Mouse (Mus musculus) embryonic facial prominence, embryonic 14.5 days (tissue): ENCODE measurements at regions not wholly inside any gene's neighbourhood (a gene's known extent, or its start where the extent isn't known, plus 50 kb on each side); places are given as distances from the start of the nearest gene placed in this dataset.

ENCODE experiments used
- ATAC-seq: fragments of 200-750 bp; cut with Nextera tagmentation; 2 replicates; pipeline ENCODE4 v1.8.0; 2017; ENCODE audit warnings: low read depth, moderate number of reproducible peaks, moderate TSS enrichment
- DNase-seq: peaks from one replicate; pipeline ENCODE4 v3.0.0-alpha.2; 2015; ENCODE audit warnings: low spot score
- H3K27ac ChIP-seq: fragments of 300-500 bp; sonication (generic); replicated peaks from 2 replicates; pipeline ENCODE4 v1.5.1; 2014; ENCODE audit warnings: low read depth, mild to moderate bottlenecking, low read length, moderate library complexity
- H3K27me3 ChIP-seq: fragments of 300-500 bp; sonication (generic); replicated peaks from 2 replicates; pipeline ENCODE4 v1.6.1; 2014; ENCODE audit warnings: low read length; ENCODE audit not compliant: control insufficient read depth, insufficient read depth
- H3K36me3 ChIP-seq: fragments of 300-500 bp; sonication (generic); 2 replicates; pipeline ENCODE4 v1.6.1; 2014; ENCODE audit warnings: low read length, mixed read lengths; ENCODE audit not compliant: control insufficient read depth, insufficient read depth
- H3K4me1 ChIP-seq: fragments of 300-500 bp; sonication (generic); 2 replicates; pipeline ENCODE4 v1.6.1; 2014; ENCODE audit warnings: antibody characterized with exemption, low read length; ENCODE audit not compliant: control insufficient read depth, insufficient read depth
- H3K4me2 ChIP-seq: fragments of 300-500 bp; sonication (generic); 2 replicates; pipeline ENCODE4 v1.6.1; 2014; ENCODE audit warnings: low read depth, mild to moderate bottlenecking, low read length, moderate library complexity, mixed read lengths
- H3K4me3 ChIP-seq: fragments of 300-500 bp; sonication (generic); 2 replicates; pipeline ENCODE4 v1.5.1; 2014; ENCODE audit warnings: low read depth, mild to moderate bottlenecking, low read length
- H3K9ac ChIP-seq: fragments of 300-500 bp; sonication (generic); 2 replicates; pipeline ENCODE4 v1.6.1; 2014; ENCODE audit warnings: low read depth, mild to moderate bottlenecking, low read length, moderate library complexity, mixed read lengths
- H3K9me3 ChIP-seq: fragments of 300-500 bp; sonication (generic); 2 replicates; pipeline ENCODE4 v1.6.1; 2016; ENCODE audit warnings: low read length; ENCODE audit not compliant: control insufficient read depth
- WGBS: fragments of 180-500 bp; shearing (Covaris S2); extraction: QIAGEN DNeasy Blood & Tissue Kit; methylation state at CpG from one replicate; pipeline ENCODE4 v1.1.7; 2014; 5-methylcytosine and 5-hydroxymethylcytosine counted together

DNA sequence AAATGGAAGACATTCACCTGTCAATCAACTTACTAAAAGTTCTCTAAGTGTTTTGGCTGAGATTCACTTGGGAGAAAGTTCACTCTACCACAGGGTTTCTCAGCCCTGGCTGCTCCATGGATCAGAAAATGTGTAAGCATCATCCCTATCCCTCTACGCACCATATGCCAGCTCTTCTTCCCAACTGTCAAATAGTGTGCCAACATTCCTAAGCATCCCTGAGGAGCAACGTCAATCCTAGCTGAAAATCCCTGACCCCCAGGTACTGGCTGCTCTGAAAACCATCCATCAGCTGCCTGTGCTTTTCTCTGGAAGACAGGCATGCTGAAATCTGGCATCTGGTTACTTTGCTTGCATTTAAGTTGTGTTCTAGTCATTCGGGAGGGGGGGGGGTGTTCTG is 436.5 kb upstream of the Gcfc2 start:
- H3K9me3 ChIP-seq, result no peaks in the 10 kb centered on the region
- no peak overlapping the region for H3K4me2 ChIP-seq
- no peak overlapping the region for H3K27ac ChIP-seq
- 52% methylated on average over 3 of the region's 3 CpGs for WGBS
- H3K9ac ChIP-seq, result no peak overlapping the region
- ATAC-seq (no peak), DNase-seq (peak; percentile 24)
- H3K27me3 ChIP-seq, result no peaks in the 10 kb centered on the region
- no peak overlapping the region for H3K4me3 ChIP-seq
- no peaks in the 10 kb centered on the region for H3K4me1 ChIP-seq
- H3K36me3 ChIP-seq, result no peaks in the 10 kb centered on the region

DNA sequence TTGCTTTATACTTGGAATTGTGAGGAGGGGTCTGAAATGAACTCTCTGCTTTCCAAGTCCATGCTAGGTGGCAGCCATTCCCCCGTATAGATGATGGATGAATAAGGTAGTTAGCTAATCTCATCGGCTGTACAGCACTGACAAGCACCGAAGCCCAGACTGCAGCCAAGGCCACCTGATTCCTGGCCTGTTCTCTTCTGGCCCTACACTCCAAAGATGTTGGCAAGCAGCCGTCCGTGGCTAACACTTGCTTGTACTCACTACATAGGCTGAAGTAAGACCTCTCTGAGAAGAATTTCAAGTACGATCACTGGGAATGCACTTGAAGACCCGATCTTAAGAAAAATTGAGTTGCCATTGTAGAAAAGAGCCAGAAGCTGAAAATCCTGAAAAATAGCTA is 427.2 kb upstream of the Gcfc2 start:
- DNase-seq (no peak), ATAC-seq (no peak)
- H3K4me3 ChIP-seq, result no peak overlapping the region
- no peak overlapping the region for H3K9ac ChIP-seq
- no peaks in the 10 kb centered on the region for H3K9me3 ChIP-seq
- H3K27ac ChIP-seq, result no peak overlapping the region
- WGBS, result 83% methylated on average over 7 of the region's 7 CpGs
- H3K4me2 ChIP-seq, result no peak overlapping the region
- H3K27me3 ChIP-seq, result no peaks in the 10 kb centered on the region
- H3K4me1 ChIP-seq, result no peaks in the 10 kb centered on the region
- H3K36me3 ChIP-seq, result no peaks in the 10 kb centered on the region

DNA sequence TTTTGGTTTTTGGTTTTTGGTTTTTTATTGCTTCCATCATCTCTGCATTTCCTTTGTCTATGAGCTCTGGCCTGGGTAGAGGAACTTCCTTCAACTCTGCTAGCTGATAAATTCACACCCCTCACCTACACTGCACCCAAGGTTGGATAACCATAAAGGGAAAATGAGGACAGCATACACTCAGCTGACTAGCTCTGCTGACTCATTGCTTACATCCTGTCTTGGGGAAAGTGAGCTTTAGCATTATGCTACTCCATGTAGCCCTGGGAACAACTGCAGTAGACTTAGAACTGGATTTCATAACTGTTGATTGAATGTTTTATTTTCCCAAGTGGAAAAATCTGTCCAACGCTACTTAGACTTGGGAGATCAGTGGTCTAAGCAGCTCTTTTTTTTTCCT is 406.3 kb upstream of the Gcfc2 start:
- Histone ChIP-seq H3K9ac (no peak overlapping the region), H3K4me1 (no peaks in the 10 kb centered on the region), H3K36me3 (no peaks in the 10 kb centered on the region), H3K27ac (no peak overlapping the region), H3K9me3 (no peaks in the 10 kb centered on the region), H3K27me3 (no peaks in the 10 kb centered on the region), H3K4me2 (no peak overlapping the region), H3K4me3 (no peak overlapping the region)
- DNase-seq (no peak), ATAC-seq (no peak)
- 91% methylated on average over 1 of the region's 1 CpGs for WGBS

DNA sequence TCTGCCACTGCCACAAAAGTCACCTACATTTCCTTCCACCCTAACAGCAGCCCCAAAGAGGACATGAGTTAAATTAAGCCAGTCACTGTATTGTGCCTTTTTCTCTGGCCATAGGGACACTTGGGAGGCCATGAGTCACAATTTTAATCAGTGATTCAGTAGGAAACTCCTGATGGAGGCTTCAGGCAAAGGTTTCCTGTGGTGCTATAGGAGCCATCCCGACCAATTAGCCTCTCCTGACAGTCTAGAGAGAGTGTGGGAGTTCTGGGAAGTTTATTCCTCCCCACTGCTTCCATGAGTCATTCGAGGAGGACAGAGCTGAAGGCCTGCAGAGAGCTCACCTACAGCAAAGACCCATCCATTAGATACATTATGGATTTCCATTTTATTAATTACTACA is 361.2 kb upstream of the Gcfc2 start:
- Histone ChIP-seq H3K9ac (no peak overlapping the region), H3K4me1 (no peaks in the 10 kb centered on the region), H3K4me3 (no peak overlapping the region), H3K36me3 (no peaks in the 10 kb centered on the region), H3K27me3 (no peaks in the 10 kb centered on the region), H3K27ac (no peak overlapping the region), H3K4me2 (no peak overlapping the region), H3K9me3 (no peaks in the 10 kb centered on the region)
- 58% methylated on average over 2 of the region's 2 CpGs for WGBS
- no peak for DNase-seq
- no peak for ATAC-seq

DNA sequence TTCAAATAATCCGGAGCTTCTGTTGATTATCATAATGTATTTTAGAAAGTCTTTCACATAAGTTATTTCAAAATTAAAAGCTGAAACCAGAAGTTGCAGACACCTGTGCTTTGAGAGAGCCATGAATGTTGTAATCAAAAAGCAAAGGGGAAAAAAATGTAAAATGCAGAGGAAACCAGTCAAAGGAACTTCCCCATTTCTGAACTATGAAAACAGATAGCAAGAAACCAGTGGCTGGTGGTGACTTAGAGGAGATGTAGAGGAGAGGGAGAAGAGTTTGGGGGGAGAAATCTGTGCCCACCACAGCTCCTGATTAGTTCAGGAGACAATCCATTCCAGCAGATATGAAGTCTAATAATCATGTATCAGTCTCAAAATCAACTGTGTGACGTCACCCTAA is 360.3 kb upstream of the Gcfc2 start:
- 83% methylated on average over 2 of the region's 2 CpGs for WGBS
- DNase-seq, result no peak
- Histone ChIP-seq H3K9ac (no peak overlapping the region), H3K27ac (no peak overlapping the region), H3K4me3 (no peak overlapping the region), H3K36me3 (no peaks in the 10 kb centered on the region), H3K4me2 (no peak overlapping the region), H3K9me3 (no peaks in the 10 kb centered on the region), H3K27me3 (no peaks in the 10 kb centered on the region), H3K4me1 (no peaks in the 10 kb centered on the region)
- ATAC-seq, result no peak

DNA sequence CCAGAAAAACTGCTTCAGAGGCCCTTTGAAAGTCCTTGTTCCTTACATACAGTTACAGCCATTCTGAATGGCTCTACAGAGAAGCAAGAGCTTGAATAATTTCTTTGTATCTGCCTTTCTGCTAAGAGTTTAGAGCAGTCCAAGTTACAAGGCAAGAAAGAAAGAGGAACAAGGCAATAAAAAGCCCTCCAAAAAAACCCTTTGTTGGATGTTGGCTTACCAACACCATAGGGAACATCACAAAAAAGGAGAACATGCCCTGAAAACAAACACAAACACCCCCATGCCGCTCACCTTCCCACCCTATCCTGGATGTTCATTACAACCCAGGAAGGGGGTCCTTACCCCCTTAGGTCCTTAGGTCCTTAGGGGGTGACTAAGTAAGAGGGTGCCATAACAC is 359.2 kb upstream of the Gcfc2 start:
- Histone ChIP-seq H3K9ac (no peak overlapping the region), H3K4me2 (no peak overlapping the region), H3K4me3 (no peak overlapping the region), H3K27ac (no peak overlapping the region), H3K9me3 (no peaks in the 10 kb centered on the region), H3K4me1 (no peaks in the 10 kb centered on the region), H3K36me3 (no peaks in the 10 kb centered on the region), H3K27me3 (no peaks in the 10 kb centered on the region)
- ATAC-seq (no peak), DNase-seq (no peak)
- 72% methylated on average over 1 of the region's 1 CpGs for WGBS

DNA sequence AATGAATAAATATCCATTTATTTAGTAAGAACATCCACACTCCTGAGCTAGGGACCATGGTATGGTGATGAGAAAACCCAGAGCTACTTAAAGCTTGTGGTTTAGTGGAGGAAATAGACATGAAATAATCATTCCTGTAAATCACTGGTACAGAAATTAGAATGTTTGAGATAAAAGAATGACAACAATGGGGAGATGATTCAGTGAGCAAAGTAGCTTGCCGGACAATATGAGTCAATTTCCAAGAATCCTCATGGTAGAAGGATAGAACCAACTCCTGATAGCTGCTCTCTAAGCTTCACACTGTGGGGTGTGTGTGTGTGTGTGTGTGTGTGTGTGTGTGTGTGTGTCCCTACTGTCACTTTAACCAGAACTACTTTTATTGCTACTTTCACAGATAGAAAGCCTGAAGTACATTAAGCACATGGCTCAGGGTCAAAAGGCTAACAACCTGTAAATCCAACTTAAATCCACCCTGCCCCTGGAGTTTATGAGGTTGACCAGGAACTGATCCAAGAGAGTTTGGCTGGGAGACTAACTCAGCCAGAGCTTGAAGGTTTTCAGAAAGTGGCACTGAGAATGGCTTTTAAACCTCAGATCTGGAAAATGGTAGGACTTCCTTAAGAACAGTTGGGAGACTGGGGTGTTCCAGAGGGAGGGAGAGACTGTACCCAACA is 336.9 kb upstream of the Gcfc2 start:
- ATAC-seq (no peak), DNase-seq (no peak)
- H3K4me1 ChIP-seq, result no peaks in the 10 kb centered on the region
- H3K27me3 ChIP-seq, result no peaks in the 10 kb centered on the region
- H3K4me3 ChIP-seq, result no peak overlapping the region
- H3K4me2 ChIP-seq, result no peak overlapping the region
- H3K9me3 ChIP-seq, result no peaks in the 10 kb centered on the region
- H3K9ac ChIP-seq, result no peak overlapping the region
- no peaks in the 10 kb centered on the region for H3K36me3 ChIP-seq
- 95% methylated on average over 1 of the region's 1 CpGs for WGBS
- H3K27ac ChIP-seq, result no peak overlapping the region

DNA sequence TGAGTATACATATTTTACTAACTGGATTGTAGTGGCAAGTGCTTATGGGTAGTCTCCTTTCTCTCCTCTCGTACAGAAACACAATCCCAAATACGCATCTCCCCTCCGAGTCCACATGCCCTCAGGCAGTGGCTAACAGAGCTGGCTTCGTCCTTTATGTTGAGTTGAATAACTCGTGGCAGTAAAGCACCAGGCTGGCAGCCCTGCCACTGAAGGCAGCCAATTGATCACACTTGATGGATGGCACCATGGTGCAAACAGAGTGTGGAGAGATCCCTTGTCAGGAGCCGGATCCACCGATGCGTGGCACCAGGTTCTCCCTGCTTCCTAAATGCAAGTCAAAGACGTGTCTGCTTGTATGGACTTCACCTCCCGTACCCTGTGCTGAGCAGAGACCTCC is 333.7 kb upstream of the Gcfc2 start:
- no peak overlapping the region for H3K27ac ChIP-seq
- DNase-seq (no peak), ATAC-seq (no peak)
- H3K9me3 ChIP-seq, result no peaks in the 10 kb centered on the region
- no peak overlapping the region for H3K4me2 ChIP-seq
- no peak overlapping the region for H3K4me3 ChIP-seq
- 55% methylated on average over 10 of the region's 10 CpGs for WGBS
- H3K9ac ChIP-seq, result no peak overlapping the region
- no peaks in the 10 kb centered on the region for H3K4me1 ChIP-seq
- no peaks in the 10 kb centered on the region for H3K27me3 ChIP-seq
- H3K36me3 ChIP-seq, result no peaks in the 10 kb centered on the region

DNA sequence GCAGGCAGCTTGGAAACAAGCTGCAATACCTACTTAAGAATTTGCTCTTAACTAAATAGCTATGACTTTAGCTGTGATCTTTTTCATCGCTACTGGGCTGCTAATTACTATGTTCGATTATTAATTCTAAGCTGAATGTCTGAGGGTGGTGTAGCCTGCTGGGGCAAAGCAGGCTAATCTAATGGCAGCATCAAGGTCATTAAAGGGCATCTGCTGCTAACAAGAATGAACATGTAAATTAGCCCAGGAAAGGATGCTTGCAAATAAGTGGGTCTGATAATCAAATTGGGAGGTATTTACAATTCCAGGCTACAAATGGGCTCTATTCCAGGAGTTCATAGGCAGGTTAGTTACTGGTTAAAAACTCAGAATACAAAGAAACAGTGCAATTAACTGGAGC is 327.5 kb upstream of the Gcfc2 start:
- DNase-seq (no peak), ATAC-seq (no peak)
- H3K9ac ChIP-seq, result no peak overlapping the region
- H3K27me3 ChIP-seq, result no peaks in the 10 kb centered on the region
- no peaks in the 10 kb centered on the region for H3K4me1 ChIP-seq
- 78% methylated on average over 2 of the region's 2 CpGs for WGBS
- no peak overlapping the region for H3K27ac ChIP-seq
- no peaks in the 10 kb centered on the region for H3K36me3 ChIP-seq
- no peaks in the 10 kb centered on the region for H3K9me3 ChIP-seq
- H3K4me3 ChIP-seq, result no peak overlapping the region
- no peak overlapping the region for H3K4me2 ChIP-seq
